Mouse (Mus musculus) kidney, postnatal 14 days (tissue): ENCODE measurements around the gene Hist1h2be.
"Not testable (repeated sequence)": the region's sequence is repeated elsewhere in the genome, so short reads cannot be mapped to it uniquely, and the experiment has no call there.

Experiments used
- DNase-seq: peaks from one replicate; pipeline ENCODE4 v3.0.0; 2022; ENCODE audit warnings: mixed read lengths

Gene Hist1h2be

DNA sequence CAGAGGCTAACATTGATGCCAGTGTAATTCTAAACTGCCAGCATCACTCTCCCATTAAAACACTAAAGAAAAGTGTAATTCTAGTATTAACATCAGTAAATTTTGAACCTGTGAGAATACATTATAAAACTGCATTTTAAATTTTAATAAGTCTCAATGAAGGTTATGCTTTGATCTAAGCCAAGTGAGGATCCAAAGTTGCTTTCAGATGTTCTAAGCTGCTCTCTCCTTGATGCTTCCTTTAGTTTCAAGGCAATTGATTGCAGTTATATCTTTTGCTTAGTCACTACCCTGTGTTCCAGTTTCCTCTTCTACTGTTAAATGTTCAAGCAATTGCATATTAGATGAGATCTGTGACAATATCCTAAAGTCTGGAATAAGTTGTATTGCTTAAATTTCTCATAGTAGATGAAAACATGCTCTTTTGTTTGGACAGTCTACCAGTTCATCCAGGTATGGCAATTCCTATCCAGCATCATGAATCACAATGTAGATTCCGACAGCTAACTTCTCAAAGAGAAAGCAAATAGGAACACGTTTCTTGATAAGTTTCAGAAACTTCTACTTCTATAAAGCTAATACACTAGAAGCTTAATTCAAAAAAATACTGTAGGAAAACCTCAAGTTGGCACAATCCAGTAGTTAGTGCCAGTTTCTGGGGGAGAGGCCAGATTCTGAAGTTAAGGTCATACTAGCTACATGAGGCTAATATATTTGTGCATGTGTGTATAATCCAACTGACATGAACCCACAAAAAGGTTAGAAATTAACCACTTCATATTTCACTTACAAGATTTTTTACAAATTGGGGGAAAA, 48.5 kb downstream of the Hist1h2be start:
- DNase-seq: no peak

- DNase-seq: not testable (repeated sequence)
These were observed 49.3 kb downstream of the Hist1h2be start for GRCm38 (mm10) chr13:23571504-23572217.

- peak; percentile 76 for DNase-seq
These were observed 49.9 kb downstream of the Hist1h2be start, which contains the start of the genes Hist1h2ae and Hist1h2bg for GRCm38 (mm10) chr13:23571022-23571503. Gene Hist1h2ae (minus strand): TSS chr13:23571220. Gene Hist1h2bg (plus strand): TSS chr13:23571396.

DNA sequence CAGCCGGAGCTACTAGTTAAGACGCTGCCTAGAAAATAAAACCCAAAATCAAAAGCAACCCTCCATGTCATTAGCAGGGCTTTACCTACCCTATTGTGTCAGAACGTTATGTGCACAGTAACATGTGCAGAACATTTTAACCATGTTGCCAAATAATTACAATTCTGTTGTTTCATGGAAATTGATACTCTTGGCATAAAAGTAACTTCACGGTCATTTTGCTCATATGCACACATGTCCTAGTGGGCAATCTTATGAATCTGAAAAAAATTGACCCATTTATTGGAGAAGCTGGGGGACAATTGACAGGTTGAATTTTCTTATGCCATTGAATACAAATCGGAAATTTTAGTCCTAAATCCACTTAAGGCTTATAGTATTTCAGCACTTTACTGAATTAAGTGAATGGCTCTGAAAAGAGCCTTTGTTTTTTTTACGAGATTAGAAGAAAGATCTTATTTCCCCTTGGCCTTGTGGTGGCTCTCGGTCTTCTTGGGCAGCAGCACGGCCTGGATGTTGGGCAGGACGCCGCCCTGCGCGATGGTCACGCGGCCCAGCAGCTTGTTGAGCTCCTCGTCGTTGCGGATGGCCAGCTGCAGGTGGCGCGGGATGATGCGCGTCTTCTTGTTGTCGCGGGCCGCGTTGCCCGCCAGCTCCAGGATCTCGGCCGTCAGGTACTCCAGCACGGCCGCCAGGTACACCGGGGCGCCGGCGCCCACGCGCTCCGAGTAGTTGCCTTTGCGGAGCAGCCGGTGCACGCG, 50.5 kb downstream of the Hist1h2be start:
- DNase-seq: not testable (repeated sequence)

- no peak for DNase-seq
These were observed 56.4 kb downstream of the Hist1h2be start for GRCm38 (mm10) chr13:23564482-23564881.

GRCm38 (mm10) chr13:23562699-23563462, 58.0 kb downstream of the Hist1h2be start:
- peak; percentile 58 for DNase-seq

DNA sequence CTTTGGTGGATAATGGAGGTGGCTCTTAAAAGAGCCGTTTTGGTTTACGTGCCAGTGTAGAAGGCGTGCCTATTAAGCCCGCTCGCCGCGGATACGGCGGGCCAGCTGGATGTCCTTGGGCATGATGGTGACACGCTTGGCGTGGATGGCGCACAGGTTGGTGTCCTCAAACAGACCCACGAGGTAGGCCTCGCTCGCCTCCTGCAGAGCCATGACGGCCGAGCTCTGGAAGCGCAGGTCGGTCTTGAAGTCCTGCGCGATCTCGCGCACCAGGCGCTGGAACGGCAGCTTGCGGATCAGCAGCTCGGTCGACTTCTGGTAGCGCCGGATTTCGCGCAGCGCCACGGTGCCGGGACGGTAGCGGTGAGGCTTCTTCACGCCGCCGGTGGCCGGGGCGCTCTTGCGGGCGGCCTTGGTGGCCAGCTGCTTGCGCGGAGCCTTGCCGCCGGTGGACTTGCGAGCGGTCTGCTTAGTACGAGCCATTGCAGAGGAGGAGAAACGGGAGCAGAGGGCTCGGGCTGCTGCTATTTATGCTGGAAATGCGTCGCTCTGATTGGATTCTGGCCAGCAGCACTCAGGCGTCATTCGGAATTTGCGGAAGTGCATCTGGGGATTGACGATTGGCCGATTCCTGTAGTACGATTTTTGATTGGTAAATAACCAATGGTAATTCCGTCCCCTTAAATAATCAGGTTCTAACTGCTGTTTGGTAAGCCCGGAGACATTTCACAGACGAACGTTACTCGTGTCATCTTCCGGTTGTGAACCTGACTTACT, 58.9 kb downstream of the Hist1h2be start, which contains the start of gene Hist1h3e:
Gene Hist1h3e (minus strand): TSS at position 487 of the 777 bp plus-strand sequence.
- DNase-seq: peak; percentile 95

DNA sequence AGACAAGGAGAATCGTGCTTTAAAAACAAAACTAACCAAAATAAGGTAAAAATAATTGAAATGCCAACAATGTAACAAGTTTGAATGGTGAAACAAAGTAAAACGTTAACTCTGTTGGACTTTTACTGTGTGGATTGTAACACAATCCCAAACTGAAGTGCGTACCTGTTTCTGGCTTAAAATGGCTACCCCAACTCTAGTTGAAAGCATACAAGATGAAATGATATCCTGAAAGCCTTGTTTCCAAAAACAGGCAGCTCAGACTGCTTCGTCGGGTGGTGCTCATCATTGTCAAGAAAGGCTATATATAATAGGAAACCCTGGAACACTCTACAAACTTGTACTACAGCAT, 59.4 kb downstream of the Hist1h2be start:
- DNase-seq: not testable (repeated sequence)

GRCm38 (mm10) chr13:23560699-23561098, 60.2 kb downstream of the Hist1h2be start:
- DNase-seq: not testable (repeated sequence)

- no peak for DNase-seq
These were observed 64.0 kb downstream of the Hist1h2be start for GRCm38 (mm10) chr13:23556906-23557305.

GRCm38 (mm10) chr13:23555839-23556416, 65.0 kb downstream of the Hist1h2be start:
- peak; percentile 89 for DNase-seq

- peak; percentile 82 for DNase-seq
These were observed 65.7 kb downstream of the Hist1h2be start for GRCm38 (mm10) chr13:23554925-23555838.

GRCm38 (mm10) chr13:23554393-23554792, 66.5 kb downstream of the Hist1h2be start:
- no peak for DNase-seq

GRCm38 (mm10) chr13:23552962-23553361, 68.0 kb downstream of the Hist1h2be start, which contains the start of gene Hist1h1d:
Gene Hist1h1d (plus strand): TSS chr13:23553262.
- DNase-seq: no peak

DNA sequence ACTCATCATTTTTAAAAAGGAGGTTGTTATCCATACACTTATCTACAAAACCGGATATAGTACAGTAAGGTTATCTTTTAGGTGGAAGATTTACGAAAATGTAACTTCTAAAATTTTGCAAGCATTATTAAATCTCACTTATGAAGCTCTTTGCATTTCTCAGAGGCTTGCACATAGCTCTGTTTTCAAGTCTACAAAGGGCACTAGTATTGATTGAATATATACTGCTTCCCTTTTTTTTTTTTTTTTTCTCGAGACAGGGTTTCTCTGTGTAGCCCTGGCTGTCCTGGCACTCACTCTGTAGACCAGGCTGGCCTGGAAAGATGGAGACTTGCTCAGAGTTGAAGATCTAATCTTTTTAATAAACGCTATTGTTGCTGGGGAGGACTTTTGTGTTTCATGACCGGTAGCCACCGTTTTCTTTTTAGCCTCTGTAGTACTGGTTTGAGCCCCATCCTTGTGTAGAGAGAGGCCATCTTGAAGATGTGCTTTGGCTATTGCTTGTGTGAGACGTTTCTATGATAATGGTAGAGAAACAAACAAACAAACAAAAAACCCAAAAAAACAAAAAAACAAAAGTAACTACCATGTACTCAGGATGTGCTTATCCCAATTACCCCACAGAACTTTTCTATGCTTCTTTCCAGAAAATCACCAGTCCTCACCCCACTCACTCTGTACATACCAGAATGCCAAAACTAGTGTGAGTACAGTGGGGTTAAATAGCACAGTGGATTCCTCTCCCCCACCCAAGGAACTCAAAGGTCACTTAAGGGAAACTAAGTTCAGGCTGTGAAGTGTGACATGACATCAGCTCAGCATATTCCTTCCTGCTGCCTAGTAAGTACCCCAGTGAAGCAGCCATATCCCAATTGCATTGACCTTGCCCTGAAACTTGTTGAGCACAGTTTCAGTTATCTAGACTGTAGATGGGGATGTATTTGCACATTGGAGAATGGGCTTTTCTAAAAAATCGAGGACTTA, 68.7 kb downstream of the Hist1h2be start:
- DNase-seq: no peak

DNA sequence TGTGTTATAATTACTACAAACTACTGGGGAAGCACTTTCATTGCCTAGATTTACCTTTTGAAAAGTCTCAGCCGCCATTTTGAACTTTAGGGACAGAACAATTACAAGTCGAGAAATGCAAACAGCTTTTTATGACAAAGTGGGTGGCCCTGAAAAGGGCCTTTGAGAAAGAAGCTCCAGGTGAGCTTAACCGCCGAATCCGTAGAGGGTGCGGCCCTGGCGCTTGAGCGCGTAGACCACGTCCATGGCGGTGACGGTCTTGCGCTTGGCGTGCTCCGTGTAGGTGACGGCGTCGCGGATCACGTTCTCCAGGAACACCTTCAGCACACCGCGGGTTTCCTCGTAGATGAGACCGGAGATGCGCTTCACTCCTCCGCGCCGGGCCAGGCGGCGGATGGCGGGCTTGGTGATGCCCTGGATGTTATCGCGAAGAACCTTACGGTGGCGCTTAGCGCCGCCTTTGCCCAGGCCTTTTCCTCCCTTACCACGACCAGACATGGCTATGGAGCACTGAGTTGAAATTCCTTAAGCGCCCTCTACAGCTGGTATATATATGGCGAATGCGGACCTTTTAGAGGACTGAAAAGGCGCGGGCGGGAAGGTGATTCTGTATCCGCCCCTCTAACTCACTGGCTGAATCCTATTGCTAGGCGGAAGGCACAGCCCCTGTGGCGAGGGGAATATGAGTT, 69.6 kb downstream of the Hist1h2be start, which contains the start of gene Hist1h4f:
Gene Hist1h4f (minus strand): TSS at position 503 of the 689 bp plus-strand sequence.
- peak; percentile 91 for DNase-seq

DNA sequence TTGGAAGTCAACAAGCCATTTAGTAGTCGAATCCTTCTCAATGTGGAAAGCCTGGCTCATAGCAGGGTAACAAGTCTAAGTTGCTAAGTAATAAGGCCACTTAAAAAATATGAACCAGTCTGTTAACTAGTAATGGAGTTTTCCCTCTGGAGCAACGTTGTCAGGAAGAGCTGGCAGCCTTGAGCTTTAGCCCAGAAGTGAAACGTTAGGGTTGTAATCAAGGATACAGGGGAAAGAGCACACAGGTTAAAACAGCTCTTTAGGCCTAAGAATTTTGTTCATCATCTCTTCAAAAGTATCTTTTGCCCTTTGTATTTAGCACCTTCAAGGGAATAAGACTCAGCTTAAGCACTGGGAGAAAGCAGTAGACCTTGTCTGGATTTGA, 70.2 kb downstream of the Hist1h2be start:
- no peak for DNase-seq

GRCm38 (mm10) chr13:23546694-23547093, 74.2 kb downstream of the Hist1h2be start:
- no peak for DNase-seq
